Mouse (Mus musculus): ENCODE measurements at regions not wholly inside any gene's neighbourhood (a gene's known extent, or its start where the extent isn't known, plus 50 kb on each side); places are given as distances from the start of the nearest gene placed in this dataset.

DNA sequence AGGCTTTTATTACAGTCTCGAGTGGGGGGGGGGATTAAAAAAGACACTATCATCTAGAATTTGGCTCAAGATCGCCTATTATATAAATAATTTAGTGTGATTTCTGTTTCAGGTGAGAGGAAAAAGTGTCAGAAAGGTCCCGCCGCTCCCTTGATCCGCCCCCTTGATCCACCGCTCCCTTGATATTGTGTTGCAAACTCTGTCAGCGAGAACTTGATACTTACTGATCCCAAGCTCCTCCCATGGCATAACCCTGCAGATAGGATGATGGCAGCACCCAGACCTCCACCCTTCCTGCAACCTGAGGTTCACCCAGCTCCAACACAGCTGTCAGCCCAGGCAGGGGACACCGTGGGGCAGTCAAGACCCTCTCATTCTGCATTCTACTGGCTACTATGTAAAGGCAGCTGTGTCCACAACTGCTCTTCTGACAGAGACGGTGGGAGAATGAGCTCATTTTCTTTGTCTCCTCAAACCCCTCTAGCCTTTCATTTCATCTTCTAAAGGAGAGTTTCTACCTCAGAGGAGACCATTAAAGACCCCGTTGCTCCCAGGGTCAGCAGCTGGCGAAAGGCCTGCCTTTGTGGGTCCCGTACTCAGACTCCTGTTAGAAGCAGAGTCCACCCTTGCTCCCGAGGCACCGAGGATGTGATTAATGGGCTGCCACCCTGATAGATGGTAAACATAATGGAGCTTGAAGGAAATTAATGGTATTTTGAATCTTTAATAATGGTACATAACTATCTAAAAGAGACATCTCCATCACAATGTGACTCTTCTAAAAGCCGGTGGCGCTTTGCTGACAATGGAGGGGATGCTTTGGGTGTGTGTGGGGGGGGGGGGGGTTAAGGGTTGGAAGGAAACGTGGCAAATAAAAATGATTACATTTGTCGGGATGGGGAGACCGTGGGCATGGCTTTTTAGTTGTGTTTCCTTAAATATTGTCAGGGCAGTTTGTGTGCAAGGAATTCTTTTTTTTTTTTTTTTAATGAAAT, 58.7 kb upstream of the Cops8 start:
- TF ChIP-seq POLR2A (IDR thresholded peaks at IDR 0.05; ENCODE audit: insufficient read depth, low read depth, low read length) (no peak), CTCF (IDR thresholded peaks at IDR 0.05) (no peak), EP300 (IDR thresholded peaks at IDR 0.05; ENCODE audit: insufficient read depth, low read depth, low read length) (no peak)

All from heart, adult 2 months (tissue).